Mouse (Mus musculus) layer of hippocampus, postnatal 10 days (tissue): Measurements from ENCODE around the gene Gm20708. TPM values are rescaled to one million over a fixed set of nuclear protein-coding genes. Genes with fewer than 3 reads are reported as not detected.
"Not testable (repeated sequence)": the region's sequence is repeated elsewhere in the genome, so short reads cannot be mapped to it uniquely, and the experiment has no call there.

Source experiments
- DNase-seq, 2 experiments: peaks; one replicate each; pipeline ENCODE4 v3.0.0; 2021; ENCODE audit warnings: low spot score in 2 of 2
- total RNA-seq, 2 experiments: library from RNA; stranded (reverse); gene quantifications; 2 replicates each; pipeline ENCODE4 v1.2.3; 2021

Gene Gm20708
- total RNA-seq, 2 experiments from 2014 or later: 3.4 to 3.5 TPM

DNA sequence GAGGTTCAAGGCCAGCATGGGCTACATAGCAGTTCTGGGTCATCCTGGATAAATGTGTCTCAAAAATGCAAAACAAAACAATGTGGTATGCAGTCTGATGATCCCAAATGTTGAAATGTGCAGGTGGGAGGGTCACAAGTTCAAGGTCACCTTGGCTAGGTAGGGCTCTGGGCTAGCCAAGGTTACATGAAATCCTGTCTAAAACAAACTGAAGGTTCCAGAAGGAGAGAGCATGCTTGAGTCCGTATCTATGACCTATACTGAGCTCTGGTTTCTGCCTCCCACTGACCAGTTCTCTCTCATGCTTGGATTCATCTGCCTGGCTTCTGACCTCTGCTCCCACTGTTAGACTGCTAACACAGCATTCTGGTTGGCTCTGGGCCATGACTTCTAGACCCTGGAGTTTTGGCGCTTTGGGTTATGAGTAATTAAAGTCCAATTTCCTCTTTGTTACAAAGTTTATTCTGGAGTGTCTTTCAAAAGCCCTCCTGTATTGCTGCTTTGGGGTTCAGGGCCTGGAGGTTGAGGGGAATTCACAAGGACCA, 20.3 kb downstream of the Gm20708 start:
- DNase-seq: no peak

DNA sequence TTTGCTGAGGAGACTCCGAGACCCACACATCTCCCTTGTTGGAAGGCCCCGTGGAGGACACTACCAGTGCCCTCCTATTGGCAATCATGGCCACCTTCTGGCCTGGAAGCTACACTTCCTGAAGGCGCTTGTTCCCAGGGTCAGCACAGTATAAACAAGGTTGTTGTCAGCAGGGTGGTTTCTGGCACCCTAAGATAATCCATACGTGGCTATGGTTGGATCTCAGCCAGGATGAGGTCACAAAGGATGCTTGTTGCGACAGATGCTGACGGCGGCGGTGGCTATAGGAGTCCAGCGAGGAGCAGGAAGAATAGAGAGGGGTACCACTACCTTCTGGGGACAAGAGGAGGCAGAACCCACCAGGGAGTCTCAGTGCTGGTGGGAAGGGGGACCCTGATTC, 20.9 kb downstream of the Gm20708 start:
- no peak for DNase-seq

- peak; percentile 72 to 77 for DNase-seq
These were observed 22.9 kb downstream of the Gm20708 start for GRCm38 (mm10) chr11:117832086-117832969.

DNA sequence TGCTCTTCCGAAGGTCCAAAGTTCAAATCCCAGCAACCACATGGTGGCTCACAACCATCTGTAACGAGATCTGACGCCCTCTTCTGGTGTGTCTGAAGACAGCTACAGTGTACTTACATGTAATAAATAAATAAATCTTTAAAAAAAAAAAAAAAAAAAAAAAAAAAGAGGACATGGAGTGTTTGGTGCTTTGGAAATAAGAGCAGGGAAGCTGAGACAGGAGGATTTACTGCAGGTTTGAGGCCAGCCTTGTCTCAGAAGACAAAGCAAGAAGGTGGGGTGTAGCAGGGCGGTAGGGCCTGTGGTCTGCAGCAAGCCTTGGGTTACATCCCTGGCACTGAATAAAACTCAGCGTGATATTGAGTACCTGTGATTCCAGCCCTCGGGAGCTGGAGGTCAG, 24.0 kb downstream of the Gm20708 start:
- DNase-seq: not testable (repeated sequence)

DNA sequence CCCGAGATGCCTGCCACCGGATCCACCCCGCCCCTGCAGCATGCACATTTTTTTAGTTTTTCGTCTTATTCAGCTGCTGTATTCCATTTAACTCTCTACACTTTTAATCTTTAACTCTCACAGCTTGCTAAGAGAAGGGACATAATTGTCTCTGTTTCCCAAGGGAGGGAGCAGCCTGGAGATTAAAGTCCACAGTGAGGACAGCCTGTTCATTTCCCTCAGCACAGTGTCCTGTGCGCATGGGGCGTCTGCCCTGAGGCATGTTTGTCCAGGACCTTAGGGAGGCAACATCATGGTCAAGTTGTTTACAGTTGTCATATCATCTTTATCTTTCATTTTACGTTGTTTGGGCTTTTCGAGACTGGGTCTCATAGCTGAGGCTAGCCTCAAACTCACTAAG, 24.6 kb downstream of the Gm20708 start:
- DNase-seq: no peak

DNA sequence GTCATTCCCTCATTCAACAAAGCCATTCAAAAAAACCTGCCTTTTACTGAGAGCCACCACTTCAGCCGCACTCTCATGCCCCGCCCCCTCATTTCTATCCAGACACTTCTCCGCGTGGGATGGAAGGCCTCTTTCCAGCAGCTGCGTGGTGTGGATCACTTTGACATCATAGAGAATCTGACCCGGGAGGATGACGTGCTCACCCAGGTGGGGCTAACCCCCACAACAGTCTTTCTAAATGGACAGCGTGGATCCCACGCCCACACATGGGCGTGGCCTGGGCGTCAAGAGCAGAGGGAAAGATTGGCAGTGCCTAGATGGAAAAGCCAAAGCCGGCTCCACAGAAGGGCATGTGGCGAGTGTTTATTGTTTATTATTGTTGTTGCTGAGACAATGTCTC, 26.8 kb downstream of the Gm20708 start:
- no peak for DNase-seq

- no peak for DNase-seq
These were observed 29.1 kb downstream of the Gm20708 start for GRCm38 (mm10) chr11:117838572-117838971.

- no peak for DNase-seq
These were observed 29.6 kb downstream of the Gm20708 start for GRCm38 (mm10) chr11:117839021-117839420.

DNA sequence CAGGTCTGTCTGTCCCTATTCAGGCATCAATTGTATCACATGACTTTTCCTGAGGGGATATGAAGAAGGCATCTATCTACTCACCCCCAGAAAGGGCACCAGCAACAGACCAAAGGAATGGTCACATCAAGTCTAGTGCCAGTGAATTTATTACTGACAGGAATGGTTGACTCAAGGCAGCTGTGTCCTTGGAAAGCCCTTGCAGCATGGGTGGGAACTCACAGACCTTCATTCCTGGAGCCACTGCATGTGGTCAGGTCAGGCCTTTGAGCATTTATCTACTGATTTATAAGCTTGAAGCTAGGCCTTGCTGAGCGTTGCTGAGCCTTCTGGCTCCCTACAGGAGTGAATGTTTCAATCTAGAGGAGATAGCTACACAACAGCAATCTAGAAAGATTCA, 31.4 kb downstream of the Gm20708 start:
- no peak for DNase-seq

GRCm38 (mm10) chr11:117843434-117843833, 34.0 kb downstream of the Gm20708 start:
- DNase-seq: no peak

GRCm38 (mm10) chr11:117844997-117845396, 35.5 kb downstream of the Gm20708 start:
- DNase-seq: no peak

DNA sequence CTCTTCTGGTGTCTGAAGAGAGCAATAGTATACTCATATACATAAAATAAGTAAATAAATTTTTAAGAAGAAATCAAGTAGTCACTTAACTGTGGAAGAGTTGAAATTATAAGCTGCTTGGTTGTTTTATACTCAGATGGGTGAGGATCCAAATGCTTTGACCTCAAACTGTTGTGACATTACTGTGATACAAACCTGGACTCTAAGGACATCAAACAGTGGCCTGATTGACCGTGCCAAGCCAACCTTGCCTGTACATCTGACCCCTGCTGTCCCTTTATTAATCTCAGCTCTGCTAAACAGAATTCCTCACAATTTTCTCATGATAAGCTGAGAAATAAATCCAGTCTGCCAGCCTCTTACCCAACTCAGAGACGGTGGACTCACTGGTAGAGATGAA, 36.2 kb downstream of the Gm20708 start:
- no peak for DNase-seq

DNA sequence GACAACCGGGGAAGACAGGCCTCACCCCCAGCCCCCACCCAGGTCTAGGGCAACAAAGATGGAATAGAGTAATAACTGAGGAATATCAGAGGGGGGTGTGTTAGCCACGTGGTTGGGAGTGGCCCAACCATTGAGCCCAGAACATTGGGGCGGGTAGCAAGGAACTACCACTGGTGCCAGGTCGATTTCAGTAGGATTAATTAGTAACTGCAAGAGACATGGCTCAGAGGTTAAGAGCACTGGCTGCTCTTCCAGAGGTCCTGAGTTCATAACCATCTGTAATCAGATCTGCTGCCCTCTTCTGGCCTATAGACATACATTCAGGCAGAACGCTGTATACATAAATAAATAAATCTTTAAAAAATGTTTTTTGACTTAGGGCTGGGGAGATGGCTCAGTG, 37.2 kb downstream of the Gm20708 start:
- no peak for DNase-seq

DNA sequence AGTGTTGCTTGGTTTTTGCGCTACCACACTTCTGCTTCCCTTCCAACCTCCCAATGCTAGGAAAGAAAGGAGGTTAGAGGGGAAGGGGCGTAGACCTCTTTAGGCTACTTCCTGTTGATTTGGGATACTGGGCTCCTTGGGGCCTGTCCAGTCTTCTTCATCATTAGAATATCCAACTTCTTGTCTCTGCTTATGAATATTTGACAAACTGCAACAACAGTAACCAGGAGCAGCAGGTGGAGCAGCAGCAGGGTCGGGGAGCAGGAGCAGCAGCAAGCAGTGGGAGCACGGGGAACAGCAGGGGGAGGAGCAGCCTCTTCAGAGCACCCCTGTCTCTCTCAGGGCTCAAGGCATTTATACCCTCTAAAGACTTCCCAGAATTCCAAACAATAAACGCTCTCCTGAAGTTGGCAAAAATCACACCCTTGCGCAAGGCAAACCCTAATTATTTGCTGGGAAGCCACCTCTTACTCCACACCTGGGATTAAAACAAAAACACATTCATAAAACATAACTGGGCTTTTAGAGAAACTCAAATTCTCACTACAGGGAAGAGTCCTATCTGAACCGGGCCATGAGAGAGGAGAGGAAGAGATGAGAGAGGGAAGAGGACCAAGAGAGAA, 38.2 kb downstream of the Gm20708 start:
- DNase-seq: no peak

- peak in 1 of 2 experiments; percentile 55 for DNase-seq
These were observed 39.0 kb downstream of the Gm20708 start for GRCm38 (mm10) chr11:117848271-117848984.

DNA sequence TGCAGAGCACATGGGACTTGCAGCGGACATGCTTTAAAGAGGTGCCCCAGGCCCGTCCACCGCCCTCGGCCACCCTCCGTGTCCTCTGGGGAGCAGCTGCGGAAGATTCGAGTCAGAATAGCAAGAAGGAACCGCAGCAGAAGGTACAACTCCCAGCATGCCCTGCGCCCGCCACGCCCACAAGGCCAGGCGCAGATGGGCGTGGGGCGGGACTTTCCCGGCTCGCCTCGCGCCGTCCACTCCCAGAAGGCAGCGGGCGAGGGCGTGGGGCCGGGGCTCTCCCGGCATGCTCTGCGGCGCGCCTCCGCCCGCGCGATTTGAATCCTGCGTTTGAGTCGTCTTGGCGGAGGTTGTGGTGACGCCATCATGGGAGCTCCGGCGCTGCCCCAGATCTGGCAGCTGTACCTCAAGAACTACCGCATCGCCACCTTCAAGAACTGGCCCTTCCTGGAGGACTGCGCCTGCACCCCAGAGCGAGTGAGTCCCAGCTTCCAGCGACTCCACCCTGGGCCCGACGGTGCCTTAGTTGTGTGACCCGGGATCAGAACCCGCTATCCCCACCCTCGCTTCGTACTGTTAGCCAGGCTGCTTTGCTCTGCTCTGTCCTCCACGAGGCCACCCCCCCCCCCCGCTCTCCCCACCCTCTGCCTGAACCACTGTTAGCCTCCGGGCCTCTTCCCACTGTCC, 39.7 kb downstream of the Gm20708 start, which contains the start of gene Birc5:
TSS of gene Birc5 (plus strand) at position 267 of the 687 bp plus-strand sequence.
- peak; percentile 92 to 97 for DNase-seq

GRCm38 (mm10) chr11:117852875-117853274, 43.4 kb downstream of the Gm20708 start:
- no peak for DNase-seq

DNA sequence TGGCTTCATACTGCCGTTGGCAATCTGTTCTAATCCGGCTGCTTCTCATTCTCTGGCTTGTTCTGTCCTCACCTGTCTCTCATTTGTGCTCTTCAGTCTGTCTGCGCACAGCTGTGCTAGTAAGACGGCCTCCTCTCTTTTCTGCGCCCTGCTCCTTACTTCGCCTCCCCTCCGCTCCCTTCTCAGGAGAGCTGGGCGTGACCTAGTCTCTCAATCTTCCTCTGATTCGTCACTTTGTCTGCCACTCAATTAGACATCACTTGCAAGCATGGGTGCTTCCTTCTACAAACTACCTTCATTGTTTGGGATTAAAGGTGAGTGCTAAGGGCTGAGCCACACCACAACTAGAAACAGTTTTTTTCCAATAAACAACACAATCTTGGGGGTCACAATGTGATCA, 44.8 kb downstream of the Gm20708 start:
- DNase-seq: no peak

GRCm38 (mm10) chr11:117855360-117855759, 45.9 kb downstream of the Gm20708 start:
- no peak for DNase-seq

- DNase-seq: no peak
These were observed 46.5 kb downstream of the Gm20708 start for GRCm38 (mm10) chr11:117855975-117856374.

GRCm38 (mm10) chr11:117857462-117857861, 48.0 kb downstream of the Gm20708 start:
- no peak for DNase-seq
